Mouse (Mus musculus) heart, adult 2 months (tissue): ENCODE results near the gene Gm15557.

ENCODE experiments used
- CTCF ChIP-seq: fragments of 200-600 bp; IDR thresholded peaks from 2 replicates; pipeline ENCODE4 v1.8.1; 2022; ENCODE audit warnings: antibody characterized with exemption, mild to moderate bottlenecking, moderate library complexity
- EP300 ChIP-seq: fragments of 200-500 bp; IDR thresholded peaks from 2 replicates; pipeline ENCODE4 v1.6.1; 2011; ENCODE audit warnings: low read depth, low read length, control low read depth; ENCODE audit not compliant: insufficient read depth

GRCm38 (mm10) chr2:155903632-155904008 lies 36.9 kb upstream of the Gm15557 start:
- TF ChIP-seq CTCF = no peak
- no peak for TF ChIP-seq EP300
